Mouse (Mus musculus): Measurements from ENCODE around the gene Apip. TPM values are rescaled to one million over a fixed set of nuclear protein-coding genes. Genes with fewer than 3 reads are reported as not detected.

Gene Apip
- 10 to 100 TPM; 28.4 to 29.9 TPM for total RNA-seq (2021)

- DNase-seq, result peak; percentile 100
- intact Hi-C loops (cut with DNase I), result no loop called here
These were observed at the start of gene Apip, which contains the start of gene Pdhx for GRCm38 (mm10) chr2:103073219-103073982. Gene Apip, plus strand, starts transcription at chr2:103073675. Gene Pdhx, minus strand, starts transcription at chr2:103073513.

- DNase-seq, result no peak
These were observed 35.6 kb upstream of the Apip start for GRCm38 (mm10) chr2:103037831-103038230.

GRCm38 (mm10) chr2:103040896-103041295 lies 32.6 kb upstream of the Apip start:
- intact Hi-C loops (cut with DNase I), result no loop called here
- peak; percentile 53 for DNase-seq

More at GRCm38 (mm10) chr2:103037831-103038230, 35.6 kb upstream of the Apip start:
- intact Hi-C loops (cut with DNase I), result no loop called here

DNA sequence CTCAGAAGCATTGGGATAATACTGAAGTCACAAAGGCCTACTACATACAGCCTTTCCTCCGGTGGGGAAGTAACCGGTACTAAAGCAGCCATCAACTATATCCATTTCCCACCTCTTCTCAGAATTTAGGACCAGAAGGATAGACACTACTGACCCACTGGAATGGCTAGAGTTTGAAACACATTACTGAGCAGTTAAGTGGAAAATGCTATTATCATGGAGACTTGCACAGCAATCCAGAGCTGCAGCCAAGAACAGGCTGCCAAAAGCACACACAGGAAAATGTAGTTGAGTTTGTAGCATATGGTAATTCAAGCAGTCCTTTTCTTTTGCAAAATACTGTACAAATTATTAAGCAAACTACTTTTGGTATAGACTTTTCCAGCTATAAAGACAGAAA lies 28.2 kb upstream of the Apip start:
- intact Hi-C loops (cut with DNase I), result no loop called here

DNA sequence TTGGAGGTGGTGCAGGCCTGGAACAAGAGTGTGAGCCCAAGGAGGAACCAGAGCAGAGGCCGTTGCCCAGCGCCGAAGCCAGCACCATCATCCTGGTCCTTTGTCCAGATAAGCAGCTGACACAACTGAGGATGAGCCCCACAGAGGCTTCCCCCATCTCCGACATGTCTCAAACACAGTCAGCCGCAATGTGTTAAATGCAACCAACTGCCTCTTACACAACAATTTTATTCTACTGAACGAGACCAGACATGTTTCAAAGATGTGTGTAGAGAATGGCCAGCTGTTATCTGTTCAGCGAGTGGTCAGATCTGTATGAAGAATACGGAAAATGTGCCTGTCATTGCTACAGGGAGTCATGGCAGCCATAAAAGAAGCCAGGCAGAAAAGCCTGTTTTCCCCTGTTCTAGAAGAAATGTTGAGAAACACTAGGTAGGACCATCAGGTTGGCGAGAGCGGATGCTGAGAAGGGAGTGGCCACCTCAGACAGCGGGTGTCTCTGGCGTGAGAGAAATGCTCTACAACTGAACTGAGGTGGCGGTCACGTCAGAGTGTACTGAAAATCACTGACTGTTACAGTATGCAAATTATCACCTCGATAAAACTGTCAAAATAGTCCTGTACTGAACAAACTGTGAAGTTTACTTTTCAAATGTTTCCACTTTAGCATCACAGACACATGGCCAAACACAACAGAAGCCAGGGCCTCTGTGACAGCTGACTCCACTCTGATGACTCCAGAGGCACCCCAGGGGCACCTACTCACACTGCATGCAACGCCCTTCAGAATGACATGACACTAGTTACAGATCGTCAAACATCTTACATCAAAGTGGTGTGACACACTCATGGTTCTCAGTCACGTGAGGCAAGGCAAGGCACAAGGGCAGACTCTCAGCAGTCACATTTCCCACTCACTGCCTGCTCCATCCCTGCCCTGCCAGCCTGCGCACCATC lies 21.3 kb upstream of the Apip start:
- DNase-seq, result no peak
- intact Hi-C loops (cut with DNase I), result no loop called here

More for the DNA sequence above, 28.2 kb upstream of the Apip start:
- DNase-seq, result no peak

GRCm38 (mm10) chr2:103055820-103056219 lies 17.7 kb upstream of the Apip start:
- DNase-seq, result no peak
- intact Hi-C loops (cut with DNase I), result no loop called here

GRCm38 (mm10) chr2:103058266-103058665 lies 15.2 kb upstream of the Apip start:
- intact Hi-C loops (cut with DNase I), result no loop called here
- DNase-seq, result no peak

- intact Hi-C loops (cut with DNase I), result loop anchor here (10.0 kb wide), 1 partner anchor 378 kb away; no protein-coding TSS in a partner anchor
- peak; percentile 32 for DNase-seq
These were observed 10.6 kb upstream of the Apip start for GRCm38 (mm10) chr2:103062865-103063264.

GRCm38 (mm10) chr2:103066683-103067551 lies 6.6 kb upstream of the Apip start:
- intact Hi-C loops (cut with DNase I), result loop anchor here (10.0 kb wide), 1 partner anchor 382 kb away; no protein-coding TSS in a partner anchor
- no peak for DNase-seq

GRCm38 (mm10) chr2:103067552-103068207 lies 5.8 kb upstream of the Apip start:
- no peak for DNase-seq
- intact Hi-C loops (cut with DNase I), result loop anchor here (10.0 kb wide), 1 partner anchor 383 kb away; no protein-coding TSS in a partner anchor

DNA sequence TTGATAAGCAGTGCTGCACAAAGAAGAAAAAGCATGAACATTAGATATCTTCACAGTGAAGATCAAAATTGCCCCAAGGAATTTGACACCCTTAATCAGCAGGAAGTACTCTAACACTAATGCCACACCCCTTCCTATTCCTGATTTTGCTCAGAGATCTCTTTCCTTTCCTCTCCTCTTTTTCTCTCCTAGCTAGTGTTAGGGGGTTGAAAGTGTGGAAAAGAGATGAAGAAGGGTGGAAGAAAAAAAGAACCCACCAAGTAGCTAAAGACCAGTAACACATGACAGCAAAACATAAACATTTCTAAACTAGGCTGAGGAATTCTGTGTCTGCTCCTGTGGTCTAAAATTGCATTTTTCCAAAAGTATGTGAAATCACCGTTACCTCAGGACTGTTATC lies 4.9 kb upstream of the Apip start:
- no peak for DNase-seq
- intact Hi-C loops (cut with DNase I), result loop anchor here (10.0 kb wide), 1 partner anchor 384 kb away; no protein-coding TSS in a partner anchor

DNA sequence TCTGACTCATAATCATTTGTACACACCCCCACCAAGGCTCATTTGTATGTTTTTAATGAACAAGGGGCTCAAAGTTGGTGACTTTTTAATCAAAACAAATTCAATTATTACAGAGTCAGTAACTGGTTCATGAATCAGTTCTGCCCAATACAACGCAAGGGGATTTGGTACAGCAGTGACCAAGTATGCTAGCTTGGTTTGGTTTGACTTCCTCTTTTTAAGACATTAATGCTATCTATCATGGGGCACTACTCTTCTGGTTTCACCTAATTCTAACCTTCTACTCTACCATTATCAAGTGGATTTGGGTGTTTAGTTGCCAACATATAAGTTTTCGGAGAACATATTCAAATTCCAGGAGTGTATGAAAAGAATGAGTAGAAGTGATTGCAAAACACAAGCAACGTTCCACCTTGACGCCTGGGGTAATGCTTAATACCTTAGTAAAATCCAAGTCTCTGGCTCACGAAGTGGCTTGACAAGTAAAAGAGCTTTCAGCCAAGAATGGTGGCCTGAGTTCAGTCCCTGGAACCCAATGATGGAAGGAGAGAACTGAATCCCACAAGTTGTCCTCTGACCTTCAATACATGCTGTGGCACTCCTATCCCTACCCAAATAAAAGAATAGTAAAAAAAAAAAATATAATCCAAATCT lies 3.6 kb upstream of the Apip start:
- DNase-seq, result no peak
- intact Hi-C loops (cut with DNase I), result loop anchor here (10.0 kb wide), 1 partner anchor 385 kb away; no protein-coding TSS in a partner anchor

DNA sequence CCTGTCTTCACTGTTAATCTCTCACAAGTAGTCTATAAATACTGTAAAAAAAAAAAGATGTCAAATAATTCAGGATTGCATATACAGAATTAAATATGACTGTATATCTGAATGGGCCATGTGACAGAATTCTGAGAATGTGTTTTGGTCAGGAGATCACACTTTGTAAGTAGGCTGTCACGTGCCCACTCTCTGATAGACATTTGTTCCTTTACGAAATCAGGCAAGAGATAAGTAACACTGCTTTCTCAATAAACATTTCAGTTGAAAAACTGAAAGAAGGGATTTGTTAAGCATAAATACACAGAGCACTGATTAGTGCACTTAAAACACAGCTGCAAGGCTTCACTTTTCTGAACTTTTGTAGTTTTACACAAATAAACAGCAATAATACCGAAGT lies 2.9 kb upstream of the Apip start:
- DNase-seq, result no peak
- intact Hi-C loops (cut with DNase I), result no loop called here

DNA sequence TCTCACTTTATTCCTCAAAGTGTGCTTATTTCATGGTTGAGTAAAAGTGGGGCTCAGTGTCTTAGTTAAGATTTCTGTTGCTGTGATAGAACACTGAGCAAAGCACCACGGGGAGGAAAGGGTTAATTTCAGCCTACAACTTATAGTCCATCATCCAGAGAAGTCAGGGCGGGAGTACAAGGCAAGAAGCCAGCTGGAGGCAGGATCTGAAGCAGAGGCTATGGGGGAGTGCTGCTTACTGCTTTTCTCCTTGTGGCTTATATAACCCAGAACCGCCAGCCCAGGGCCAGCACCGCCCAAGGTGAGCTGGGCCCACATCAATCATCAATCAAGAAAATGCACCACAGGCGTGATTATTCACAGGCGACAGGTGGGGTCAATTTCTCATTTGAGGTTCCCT lies 7.6 kb downstream of the Apip start:
- no peak for DNase-seq
- intact Hi-C loops (cut with DNase I), result loop anchor here (10.0 kb wide), 2 partner anchors 344 to 1386 kb away; no protein-coding TSS in a partner anchor

- no peak for DNase-seq
- intact Hi-C loops (cut with DNase I), result loop anchor here (10.0 kb wide), 2 partner anchors 343 to 1387 kb away; no protein-coding TSS in a partner anchor
These were observed 8.2 kb downstream of the Apip start for GRCm38 (mm10) chr2:103081706-103082105.

DNA sequence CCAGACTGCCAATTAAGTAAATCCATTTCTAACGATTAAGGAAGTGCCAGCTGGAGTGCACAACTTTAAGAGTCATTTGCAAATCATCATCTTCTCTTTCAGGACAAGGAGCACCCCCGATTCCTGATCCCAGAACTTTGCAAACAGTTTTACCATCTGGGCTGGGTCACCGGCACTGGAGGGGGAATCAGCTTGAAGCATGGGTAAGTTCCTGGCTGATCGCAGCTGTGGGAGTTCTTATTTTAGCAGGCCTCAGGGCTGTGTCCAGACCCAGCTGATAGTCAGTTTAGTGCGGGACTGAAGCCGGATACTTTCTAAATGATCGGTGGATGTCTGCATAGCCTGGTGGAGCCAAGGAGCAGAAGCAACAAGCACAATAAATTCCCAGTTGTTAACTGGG lies 9.4 kb downstream of the Apip start:
- DNase-seq, result no peak
- intact Hi-C loops (cut with DNase I), result loop anchor here (10.0 kb wide), 2 partner anchors 342 to 1388 kb away; no protein-coding TSS in a partner anchor

DNA sequence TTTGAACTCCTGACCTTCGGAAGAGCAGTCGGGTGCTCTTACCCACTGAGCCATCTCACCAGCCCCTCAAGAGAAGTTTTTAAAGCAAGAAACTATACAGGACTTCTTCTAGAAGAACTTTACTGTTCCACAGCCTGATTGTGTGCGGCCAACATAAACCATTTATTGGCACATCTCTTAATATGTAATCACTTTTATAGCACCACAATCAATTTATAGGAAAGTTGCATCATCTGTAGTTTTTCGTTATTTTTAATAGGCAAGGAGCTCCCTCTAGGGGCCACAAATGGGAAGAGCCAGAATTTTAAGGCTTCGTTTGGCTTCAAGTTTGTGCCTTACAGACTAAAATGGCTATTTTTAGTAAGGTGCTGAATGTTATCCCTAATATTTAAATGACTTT lies 11.0 kb downstream of the Apip start:
- DNase-seq, result no peak
- intact Hi-C loops (cut with DNase I), result loop anchor here (10.0 kb wide), 2 partner anchors 340 to 1390 kb away; no protein-coding TSS in a partner anchor

DNA sequence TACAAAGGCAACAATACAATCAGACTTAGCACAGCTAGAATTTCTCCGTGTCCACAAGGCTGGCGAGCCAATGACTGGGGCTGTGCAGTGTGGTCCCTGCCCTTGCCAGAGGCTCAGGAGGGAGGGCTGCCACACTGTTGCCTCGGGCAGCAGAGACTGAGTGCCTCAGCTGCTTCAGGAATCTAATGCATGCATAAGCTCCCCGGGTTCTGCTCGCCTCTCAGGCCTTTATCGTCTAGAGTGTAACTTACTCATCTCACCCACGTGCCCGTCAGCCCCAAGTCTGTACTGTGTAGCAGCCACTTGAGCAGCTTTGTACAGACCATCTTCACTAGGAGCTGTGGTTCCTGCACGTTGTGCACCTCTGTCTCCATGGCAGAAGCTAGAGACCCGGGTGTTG lies 12.2 kb downstream of the Apip start:
- intact Hi-C loops (cut with DNase I), result loop anchor here (2.0 to 10.0 kb wide), 3 partner anchors 261 to 1391 kb away; no protein-coding TSS in a partner anchor
- DNase-seq, result no peak

DNA sequence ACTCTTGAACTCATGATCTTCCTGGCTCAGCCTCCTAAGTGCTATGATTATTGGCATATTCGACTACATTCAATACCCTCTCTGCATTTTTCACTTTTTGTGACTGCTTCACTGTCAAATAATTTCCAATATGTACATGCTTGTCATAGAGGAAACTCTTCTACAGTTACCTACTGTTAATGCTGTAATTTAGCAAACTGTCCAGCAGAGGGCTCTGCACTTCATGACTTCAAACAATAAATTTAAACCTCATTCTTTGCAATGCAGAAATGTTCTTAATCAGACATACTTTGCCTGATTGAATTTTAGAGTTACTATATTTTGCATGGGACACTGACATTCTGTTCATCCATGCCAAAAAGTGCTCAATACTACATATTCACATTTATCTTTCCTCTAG lies 13.0 kb downstream of the Apip start:
- intact Hi-C loops (cut with DNase I), result loop anchor here (2.0 to 10.0 kb wide), 3 partner anchors 260 to 1392 kb away; no protein-coding TSS in a partner anchor
- no peak for DNase-seq

Data from left cerebral cortex, postnatal 4 days (tissue).